Mouse (Mus musculus) 3T3-L1 (cell line): ENCODE results near the gene Olfr1380.
"Not testable (repeated sequence)": the region's sequence is repeated elsewhere in the genome, so short reads cannot be mapped to it uniquely, and the experiment has no call there.

ENCODE experiments used
- DNase-seq: peaks from one replicate; pipeline ENCODE4 v3.0.0-alpha.2; 2015; ENCODE audit warnings: low read depth, low spot score

Gene Olfr1380

DNA sequence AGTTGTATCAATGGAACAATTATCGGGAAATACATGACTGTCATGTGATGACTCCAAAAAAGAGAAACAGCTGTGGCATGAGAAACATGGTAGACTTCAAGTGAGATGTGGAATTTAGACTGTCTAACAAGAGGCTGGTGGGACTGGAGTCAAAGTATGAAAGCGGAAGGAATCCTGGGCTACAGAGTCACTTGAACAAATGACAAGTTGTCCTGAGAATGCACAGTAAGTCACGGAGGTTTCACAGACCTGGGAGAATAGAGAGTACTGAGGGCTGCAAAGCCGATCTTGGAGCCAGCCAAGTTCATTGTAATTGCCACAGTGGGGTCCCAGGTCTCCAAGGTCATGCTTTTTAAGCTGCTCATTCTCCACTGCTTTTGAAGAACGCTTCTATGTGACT, at the start of gene Olfr1380:
Gene Olfr1380 (plus strand): TSS at position 301 of the 400 bp plus-strand sequence.
- not testable (repeated sequence) for DNase-seq

DNA sequence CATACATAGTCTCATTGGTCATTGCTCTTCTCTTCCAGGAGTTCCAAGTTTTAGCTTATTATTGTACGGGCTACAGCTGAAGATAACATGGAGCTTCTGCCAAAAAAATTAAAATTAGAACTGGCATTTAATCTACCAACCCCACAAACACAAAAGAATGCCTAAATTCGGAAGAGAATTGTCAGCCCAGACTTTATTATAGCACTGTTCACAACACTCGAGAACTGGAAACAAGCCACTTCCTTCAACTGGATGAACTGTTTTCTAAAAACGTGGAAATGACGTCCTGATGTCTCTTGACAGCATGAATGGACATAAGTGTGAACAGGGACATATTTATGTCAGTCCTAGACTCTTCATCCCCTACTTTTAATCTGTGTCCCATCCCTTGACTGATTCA, 38.6 kb upstream of the Olfr1380 start:
- no peak for DNase-seq

DNA sequence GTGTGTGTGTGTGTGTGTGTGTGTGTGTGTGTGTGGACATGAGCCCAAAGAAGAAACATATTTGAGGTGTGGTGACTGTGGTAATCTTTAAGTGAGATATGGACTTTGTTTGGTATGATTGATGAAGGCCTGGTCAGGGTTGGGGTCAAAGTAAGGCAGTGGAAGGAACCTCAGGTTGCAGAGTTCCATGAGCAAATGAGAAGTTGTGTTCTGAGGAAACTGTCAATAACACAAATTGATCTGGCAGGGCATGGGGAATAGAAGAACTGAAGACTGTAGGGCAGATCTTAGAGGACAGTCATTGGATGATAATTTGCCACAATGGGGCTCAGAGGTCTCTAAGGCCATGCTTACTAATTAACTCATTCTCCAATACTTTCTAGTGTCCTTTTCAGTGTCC, 37.3 kb upstream of the Olfr1380 start, which contains the start of gene Olfr1383:
Gene Olfr1383 (plus strand): TSS at position 301 of the 400 bp plus-strand sequence.
- no peak for DNase-seq

DNA sequence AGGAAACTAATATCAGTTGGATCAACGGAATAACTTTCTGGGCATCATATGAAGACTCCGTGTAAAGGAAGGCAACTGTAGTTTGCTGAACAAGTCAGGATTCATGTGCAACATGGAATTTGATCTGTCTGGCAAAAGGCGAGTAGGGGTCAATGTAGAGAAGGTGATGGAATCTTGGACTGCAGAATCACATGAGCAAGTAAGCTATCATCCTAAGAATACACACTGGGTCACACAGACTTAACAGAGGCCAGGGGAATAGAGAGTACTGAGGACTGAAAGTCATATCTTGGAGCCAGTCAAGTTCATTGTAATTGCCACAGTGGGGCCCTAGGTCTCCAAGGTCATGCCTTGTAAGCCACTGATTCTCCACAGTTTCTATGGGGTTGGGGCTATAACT, 28.7 kb upstream of the Olfr1380 start, which contains the start of gene Olfr1382:
Gene Olfr1382 (plus strand): TSS at position 301 of the 400 bp plus-strand sequence.
- DNase-seq, result no peak

DNA sequence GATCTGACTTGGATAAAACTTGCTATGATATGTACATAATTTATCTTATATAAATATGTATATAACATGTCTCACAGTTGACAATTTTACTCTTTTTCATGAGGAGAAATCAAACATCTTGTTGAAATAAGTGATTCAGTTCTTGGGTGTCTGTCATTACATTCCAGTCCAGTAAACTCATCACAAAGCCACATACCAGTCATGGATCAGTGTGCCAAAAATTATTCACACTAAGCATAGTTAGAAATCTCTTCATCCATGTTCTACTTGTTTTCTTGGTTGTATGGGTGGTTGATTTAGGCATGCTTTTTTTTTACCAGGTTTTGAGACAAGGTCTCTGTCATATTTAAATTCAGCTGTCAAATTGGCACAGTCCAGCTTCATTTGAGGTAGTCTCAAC, 23.9 kb upstream of the Olfr1380 start:
- DNase-seq, result peak; percentile 68

DNA sequence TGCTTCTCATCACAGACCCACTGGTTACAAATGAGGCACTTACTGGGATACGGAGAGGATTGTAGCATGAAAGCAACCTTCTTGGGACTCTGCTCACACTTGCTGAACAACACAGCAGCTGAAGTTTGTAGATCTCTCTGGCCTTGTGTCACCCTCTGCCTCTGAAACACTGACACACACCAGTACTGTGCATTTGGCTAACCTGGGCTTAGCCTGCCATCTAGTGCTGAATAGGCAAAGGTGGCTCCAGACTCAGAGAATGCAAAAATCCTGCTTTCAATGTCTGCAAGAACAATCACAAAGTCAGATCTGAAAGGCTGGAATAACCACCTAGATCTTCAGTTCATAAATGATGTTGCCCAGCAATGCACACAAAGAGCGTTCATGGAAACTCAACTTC, 20.0 kb upstream of the Olfr1380 start:
- DNase-seq, result peak; percentile 49

DNA sequence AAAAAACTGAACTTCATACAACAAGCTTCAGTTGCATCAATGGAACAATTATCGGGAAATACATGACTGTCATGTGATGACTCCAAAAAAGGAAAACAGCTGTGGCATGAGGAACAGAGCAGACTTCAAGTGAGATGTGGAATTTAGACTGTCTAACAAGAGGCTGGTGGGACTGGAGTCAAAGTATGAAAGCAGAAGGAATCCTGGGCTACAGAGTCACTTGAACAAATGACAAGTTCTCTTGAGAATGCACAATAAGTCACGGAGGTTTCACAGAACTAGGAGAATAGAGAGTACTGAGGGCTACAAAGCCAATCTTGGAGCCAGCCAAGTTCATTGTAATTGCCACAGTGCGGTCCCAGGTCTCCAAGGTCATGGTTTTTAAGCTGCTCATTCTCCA, 13.5 kb upstream of the Olfr1380 start, which contains the start of gene Olfr1381:
Gene Olfr1381 (plus strand): TSS at position 301 of the 400 bp plus-strand sequence.
- not testable (repeated sequence) for DNase-seq

DNA sequence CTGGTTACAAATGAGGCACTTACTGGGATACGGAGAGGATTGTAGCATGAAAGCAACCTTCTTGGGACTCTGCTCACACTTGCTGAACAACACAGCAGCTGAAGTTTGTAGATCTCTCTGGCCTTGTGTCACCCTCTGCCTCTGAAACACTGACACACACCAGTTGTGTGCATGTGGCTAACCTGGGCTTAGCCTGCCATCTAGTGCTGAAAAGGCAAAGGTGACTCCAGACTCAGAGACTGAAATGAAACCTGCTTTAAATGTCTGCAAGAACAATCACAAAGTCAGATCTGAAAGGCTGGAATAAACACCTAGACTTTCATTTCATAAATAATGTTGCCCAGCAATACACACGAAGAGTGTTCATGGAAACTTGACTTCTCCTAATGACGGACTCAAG, 2.6 kb upstream of the Olfr1380 start:
- DNase-seq, result peak; percentile 37

DNA sequence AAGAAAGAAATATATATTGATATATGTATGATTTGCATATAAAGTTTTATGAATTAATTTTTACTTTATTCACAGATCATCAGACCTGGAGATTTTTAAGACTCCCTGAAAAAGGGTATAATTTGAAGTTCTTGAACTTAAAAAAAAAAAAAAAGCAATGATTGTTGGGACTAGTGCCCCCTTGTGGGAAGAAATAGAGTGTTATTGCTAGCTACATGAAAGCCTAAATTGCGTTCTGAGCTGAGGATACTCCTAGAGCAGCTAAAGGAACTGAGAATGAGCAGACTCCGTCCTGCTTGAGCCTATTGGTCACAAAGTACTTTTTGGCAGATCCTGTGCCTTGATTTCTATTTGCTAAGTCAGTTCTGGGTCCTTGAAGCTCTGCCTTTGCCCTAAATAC, 18.4 kb downstream of the Olfr1380 start:
- DNase-seq, result peak; percentile 51

DNA sequence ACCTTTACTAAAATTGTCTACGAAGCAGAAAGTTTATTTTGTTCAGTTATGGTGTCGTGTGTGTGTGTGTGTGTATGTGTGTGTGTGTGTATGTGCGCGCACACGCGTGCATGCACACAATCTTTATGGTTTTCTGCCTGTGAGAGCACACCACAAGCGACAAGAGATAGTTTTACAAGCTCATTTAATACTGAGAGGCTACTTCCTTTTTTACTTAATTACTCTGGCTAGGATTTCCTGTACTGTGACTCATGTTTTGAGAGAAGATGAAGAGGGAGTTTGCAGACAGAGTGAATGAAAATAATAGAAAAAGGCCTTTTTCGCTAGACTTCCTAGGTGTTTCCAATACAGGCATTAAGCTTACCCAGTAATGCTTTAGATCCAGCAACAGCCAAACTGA, 23.8 kb downstream of the Olfr1380 start:
- DNase-seq, result not testable (repeated sequence)

DNA sequence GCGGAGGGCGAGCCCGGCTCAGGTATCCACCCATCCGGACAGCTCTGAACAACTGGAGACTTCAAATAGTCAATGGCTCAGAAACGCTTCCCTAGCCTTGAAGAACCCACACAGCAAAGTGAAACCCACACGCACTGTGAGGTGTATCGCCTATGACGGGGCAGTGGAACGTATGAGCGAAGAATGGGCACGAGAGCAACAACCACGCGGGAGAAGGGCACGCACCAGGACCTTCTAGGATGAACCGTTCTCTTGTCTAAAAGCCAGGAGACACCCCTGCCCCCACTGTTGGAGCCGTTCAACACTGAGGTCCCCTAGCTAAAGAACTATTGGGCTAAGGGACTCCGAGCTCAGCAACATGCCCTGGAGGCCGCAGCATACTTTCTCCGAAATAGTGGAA, 33.5 kb downstream of the Olfr1380 start:
- no peak for DNase-seq

DNA sequence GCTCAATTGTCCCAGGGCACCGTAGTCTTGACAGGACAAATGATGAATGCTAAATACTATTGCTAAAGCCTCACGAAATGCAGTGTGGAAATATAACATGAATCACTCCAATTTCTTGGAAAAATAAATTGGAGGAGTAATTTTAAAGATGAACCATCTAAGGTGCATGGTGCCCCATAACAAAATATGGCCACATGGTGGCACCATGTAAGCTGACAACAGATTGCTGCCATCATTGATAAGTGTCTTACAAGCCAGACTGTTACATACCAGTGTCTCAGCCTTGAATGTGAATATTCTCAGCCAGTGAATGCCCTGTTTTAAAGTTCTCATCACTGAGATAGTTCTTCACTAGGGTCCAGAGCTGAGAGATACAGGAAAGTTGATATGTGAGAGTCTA, 40.5 kb downstream of the Olfr1380 start:
- DNase-seq, result not testable (repeated sequence)

DNA sequence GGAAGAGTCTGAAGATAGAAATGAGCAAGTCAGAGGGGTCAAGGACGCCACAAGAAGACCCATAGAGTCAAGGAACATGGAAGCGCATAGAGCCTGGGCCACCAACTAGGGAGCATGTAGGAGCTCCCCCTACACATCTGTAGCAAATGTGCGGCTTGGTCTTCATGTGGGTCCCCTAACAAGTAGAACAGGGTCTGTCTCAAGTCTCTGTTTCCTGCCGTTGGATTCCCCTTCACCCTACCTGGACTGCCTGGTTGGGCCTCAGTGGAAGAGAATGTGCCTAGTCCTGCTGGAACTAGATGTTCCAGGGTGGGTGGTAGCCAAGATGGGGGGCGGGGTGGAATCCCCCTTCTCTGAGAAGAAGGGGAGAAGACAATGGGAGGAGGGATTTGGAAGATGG, 51.6 kb downstream of the Olfr1380 start:
- DNase-seq, result not testable (repeated sequence)

DNA sequence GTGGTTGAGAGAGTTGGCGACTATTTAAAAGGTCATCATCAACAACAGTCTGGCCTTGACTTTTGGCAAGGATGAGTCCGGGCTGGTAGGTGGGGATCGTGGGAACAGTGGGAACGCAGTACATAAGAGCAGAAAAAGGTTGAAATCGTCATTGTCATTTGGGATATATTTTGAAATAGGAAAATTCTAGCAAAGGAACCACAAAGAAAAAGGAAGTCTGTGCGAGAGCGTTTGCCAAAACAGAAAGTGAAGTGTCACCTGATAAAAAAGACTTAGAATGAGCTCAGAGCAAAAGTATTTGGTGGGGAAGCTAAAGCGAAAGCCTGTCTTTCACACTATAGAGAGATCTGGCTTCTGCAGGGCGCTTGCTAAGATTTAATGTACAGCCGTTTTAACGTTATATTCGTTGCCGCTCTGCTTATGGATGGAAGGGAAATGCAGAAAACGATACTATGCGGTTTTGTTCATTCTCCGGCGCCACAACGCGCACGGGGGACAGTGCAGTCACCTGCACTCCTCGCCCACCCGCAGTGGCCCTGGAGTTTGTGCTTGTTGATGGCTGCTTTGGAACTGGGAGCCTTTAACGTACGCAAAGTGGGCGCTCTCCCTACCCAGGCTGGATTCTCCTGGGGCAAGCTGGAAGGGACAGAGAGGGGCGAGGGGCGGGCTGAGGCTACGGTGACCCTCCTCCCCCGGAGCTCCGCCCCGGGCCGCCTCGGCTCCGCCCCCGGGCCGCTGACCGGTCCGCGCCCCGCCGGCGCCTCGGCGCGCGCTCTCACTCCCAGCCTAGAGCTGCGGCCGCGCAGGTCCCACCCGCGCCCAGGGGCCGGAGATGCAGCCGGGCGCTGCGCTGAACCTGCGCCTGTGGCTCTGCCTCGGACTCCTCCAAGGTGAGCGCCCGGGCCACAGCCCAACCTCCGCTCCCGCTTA, 52.5 kb downstream of the Olfr1380 start, which contains the start of gene Flt4:
Gene Flt4 (plus strand): TSS at position 326 of the 930 bp plus-strand sequence.
- not testable (repeated sequence) for DNase-seq

DNA sequence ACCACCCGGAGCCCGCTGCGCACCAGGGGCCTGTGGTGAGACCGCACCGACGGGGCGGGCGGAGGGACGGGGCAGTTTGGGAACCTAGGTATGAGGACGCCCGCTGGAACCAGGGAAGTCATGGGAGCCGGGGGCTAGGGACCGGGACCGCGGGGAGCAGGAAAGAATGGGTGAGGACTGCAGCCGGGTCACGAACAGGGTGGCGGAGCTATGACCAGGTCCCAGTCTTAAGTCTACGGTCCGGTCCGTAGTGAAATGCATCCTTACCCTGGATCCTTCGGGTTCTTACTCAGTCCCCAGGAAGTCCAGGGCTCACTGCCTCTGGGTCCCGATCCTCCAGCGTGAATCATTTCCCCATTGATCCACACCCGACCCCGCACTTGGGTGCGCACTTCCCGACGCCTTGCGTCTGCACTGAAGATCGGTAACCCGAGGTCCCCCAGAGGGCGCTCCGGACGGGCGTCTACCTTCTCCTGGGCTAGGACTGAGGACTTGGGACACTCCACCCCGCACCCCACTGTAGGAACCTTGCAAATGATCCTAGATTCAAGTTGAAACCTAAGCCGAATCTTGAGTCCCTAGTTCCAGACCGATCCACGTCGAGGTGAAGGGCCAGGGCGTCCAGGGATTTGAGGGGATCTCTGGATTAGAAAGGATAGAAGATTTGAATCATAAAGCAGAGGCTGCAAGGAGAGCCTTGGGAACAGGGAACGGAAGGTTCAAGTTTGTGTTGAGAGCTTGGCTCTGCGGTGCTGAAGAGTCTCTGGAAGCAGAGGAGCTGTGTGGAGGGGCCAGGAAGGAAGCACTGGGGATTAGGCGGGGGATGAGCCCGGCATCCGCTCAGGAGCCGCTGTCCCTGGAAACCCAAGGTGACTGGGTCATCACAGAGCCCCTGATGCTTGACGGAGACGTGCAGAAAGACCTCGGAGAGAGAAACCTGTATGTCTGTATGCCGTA, 53.5 kb downstream of the Olfr1380 start:
- not testable (repeated sequence) for DNase-seq

DNA sequence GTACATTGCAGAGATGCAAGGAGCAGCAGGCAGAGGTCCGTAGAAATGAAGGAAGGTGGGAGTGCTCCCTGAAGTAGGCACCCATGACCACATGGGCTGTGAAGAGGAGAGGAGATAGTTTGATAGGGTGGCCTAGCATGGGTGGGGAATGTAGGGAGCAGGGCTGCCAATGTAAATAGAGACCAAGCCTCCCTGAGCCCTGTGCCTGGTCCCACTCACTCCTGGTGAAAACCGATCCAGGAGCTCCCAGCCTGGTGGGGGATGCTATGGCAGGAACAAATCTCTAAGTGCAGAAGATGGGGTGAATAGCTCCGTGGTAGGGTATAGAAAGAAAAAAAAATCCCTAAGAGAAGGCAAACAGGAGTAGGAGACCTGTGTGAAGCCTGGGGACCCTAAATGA, 54.7 kb downstream of the Olfr1380 start:
- not testable (repeated sequence) for DNase-seq

DNA sequence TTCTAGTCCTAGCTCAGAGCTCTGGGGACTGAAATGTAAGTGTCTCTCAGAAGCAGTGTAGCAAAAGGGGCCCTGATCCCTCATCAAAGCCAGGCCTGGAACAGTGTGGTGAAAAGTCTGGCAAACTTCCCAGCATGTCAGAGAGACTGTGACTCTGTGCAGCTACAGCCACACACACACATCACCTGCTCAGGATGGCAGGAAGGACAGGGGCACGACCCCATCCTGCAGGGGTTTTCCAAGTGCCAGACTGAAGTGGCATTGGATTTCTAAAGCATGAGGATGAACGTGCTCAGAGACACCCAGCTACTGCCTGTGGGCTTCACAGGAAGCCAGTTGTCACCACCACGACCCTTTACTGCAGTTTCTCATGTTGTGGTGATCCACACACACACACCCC, 55.5 kb downstream of the Olfr1380 start:
- DNase-seq, result no peak

DNA sequence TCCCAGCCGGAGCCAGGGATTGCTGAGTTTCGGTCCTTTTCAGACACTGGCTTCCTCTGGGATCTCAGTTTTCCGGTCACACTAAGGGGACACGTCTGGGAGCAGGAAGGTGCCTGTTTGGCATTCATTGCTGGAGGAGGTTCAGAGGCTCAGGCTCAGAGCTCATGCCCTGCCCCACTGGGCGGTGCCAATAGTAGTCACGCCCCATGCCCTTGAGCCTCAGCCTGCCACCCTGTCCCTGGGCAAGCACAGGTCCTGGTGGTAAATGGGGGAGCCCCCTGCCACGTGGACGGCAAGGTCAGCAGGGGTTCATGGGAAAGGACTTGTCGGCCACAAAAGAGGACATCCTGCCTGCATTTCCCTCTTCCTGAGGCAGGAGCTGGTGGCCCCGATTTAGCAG, 56.7 kb downstream of the Olfr1380 start:
- no peak for DNase-seq
